Mouse (Mus musculus): ENCODE measurements at regions not wholly inside any gene's neighbourhood (a gene's known extent, or its start where the extent isn't known, plus 50 kb on each side); places are given as distances from the start of the nearest gene placed in this dataset.
A peak's percentile ranks its signal among the peaks of the same experiment; 100 is the strongest.

GRCm38 (mm10) chr5:103343869-103344268 lies 81.1 kb upstream of the Ptpn13 start:
- no peaks in the 10 kb centered on the region for H3K27me3 ChIP-seq (ENCODE audit: control insufficient read depth, insufficient read depth, low read length)
- no peak overlapping the region for H3K27ac ChIP-seq (ENCODE audit: control insufficient read depth, insufficient read depth, low read length)
- no peaks in the 10 kb centered on the region for H3K36me3 ChIP-seq (ENCODE audit: control insufficient read depth, insufficient read depth, low read length)
- TF ChIP-seq POLR2A (IDR thresholded peaks at IDR 0.05; ENCODE audit: control insufficient read depth, extremely low read depth, insufficient read depth, low read length, poor library complexity): no peak
- no peak for TF ChIP-seq CTCF (IDR thresholded peaks at IDR 0.05; ENCODE audit: borderline replicate concordance, control insufficient read depth, extremely low read depth, insufficient read depth, low read length, poor library complexity)
- WGBS: 10% methylated on average over 2 of the region's 2 CpGs
- no peaks in the 10 kb centered on the region for H3K4me1 ChIP-seq (replicated peaks; ENCODE audit: control insufficient read depth, insufficient read depth, low read length)
- no peak for DNase-seq
- no peak overlapping the region for H3K4me3 ChIP-seq (ENCODE audit: control insufficient read depth, insufficient read depth, low read length)

- H3K27ac ChIP-seq (ENCODE audit: control insufficient read depth, insufficient read depth, low read length): no peak overlapping the region
Measured at GRCm38 (mm10) chr5:103341456-103341855, 83.5 kb upstream of the Ptpn13 start.

DNA sequence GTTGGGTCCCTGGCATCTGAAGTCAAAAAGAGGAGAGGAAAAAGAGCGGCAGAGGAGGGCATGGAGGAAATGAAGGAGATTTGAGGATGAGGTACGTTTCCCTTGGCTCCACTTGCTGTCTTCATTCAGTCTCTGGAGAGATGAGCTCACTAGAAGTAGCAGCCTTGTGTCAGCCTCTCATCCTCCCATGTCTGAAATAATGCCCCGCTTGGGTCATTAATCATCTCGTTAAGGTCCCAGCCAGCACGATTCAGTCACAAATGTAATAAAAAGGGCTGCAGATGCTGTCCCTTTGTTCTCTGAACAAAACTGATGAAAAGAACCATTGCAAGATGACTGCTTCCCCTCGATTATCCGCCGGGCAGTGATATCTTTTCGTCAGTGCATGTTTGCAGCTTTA lies 84.4 kb upstream of the Ptpn13 start:
- TF ChIP-seq CTCF (IDR thresholded peaks at IDR 0.05; ENCODE audit: borderline replicate concordance, control insufficient read depth, extremely low read depth, insufficient read depth, low read length, poor library complexity) (no peak), POLR2A (IDR thresholded peaks at IDR 0.05; ENCODE audit: control insufficient read depth, extremely low read depth, insufficient read depth, low read length, poor library complexity) (no peak)
- H3K36me3 ChIP-seq (ENCODE audit: control insufficient read depth, insufficient read depth, low read length): no peaks in the 10 kb centered on the region
- 65% methylated on average over 9 of the region's 9 CpGs for WGBS
- H3K27ac ChIP-seq (ENCODE audit: control insufficient read depth, insufficient read depth, low read length): no peak overlapping the region
- H3K4me1 ChIP-seq (replicated peaks; ENCODE audit: control insufficient read depth, insufficient read depth, low read length): no peaks in the 10 kb centered on the region
- no peak overlapping the region for H3K4me3 ChIP-seq (ENCODE audit: control insufficient read depth, insufficient read depth, low read length)
- DNase-seq: no peak
- H3K27me3 ChIP-seq (ENCODE audit: control insufficient read depth, insufficient read depth, low read length): no peaks in the 10 kb centered on the region

More at GRCm38 (mm10) chr5:103341456-103341855, 83.5 kb upstream of the Ptpn13 start:
- no peaks in the 10 kb centered on the region for H3K36me3 ChIP-seq (ENCODE audit: control insufficient read depth, insufficient read depth, low read length)
- H3K4me1 ChIP-seq (replicated peaks; ENCODE audit: control insufficient read depth, insufficient read depth, low read length): no peaks in the 10 kb centered on the region
- no peak for DNase-seq
- no peaks in the 10 kb centered on the region for H3K27me3 ChIP-seq (ENCODE audit: control insufficient read depth, insufficient read depth, low read length)
- no peak overlapping the region for H3K4me3 ChIP-seq (ENCODE audit: control insufficient read depth, insufficient read depth, low read length)
- TF ChIP-seq CTCF (IDR thresholded peaks at IDR 0.05; ENCODE audit: borderline replicate concordance, control insufficient read depth, extremely low read depth, insufficient read depth, low read length, poor library complexity) (no peak), POLR2A (IDR thresholded peaks at IDR 0.05; ENCODE audit: control insufficient read depth, extremely low read depth, insufficient read depth, low read length, poor library complexity) (no peak)
- 78% methylated on average over 3 of the region's 3 CpGs for WGBS

DNA sequence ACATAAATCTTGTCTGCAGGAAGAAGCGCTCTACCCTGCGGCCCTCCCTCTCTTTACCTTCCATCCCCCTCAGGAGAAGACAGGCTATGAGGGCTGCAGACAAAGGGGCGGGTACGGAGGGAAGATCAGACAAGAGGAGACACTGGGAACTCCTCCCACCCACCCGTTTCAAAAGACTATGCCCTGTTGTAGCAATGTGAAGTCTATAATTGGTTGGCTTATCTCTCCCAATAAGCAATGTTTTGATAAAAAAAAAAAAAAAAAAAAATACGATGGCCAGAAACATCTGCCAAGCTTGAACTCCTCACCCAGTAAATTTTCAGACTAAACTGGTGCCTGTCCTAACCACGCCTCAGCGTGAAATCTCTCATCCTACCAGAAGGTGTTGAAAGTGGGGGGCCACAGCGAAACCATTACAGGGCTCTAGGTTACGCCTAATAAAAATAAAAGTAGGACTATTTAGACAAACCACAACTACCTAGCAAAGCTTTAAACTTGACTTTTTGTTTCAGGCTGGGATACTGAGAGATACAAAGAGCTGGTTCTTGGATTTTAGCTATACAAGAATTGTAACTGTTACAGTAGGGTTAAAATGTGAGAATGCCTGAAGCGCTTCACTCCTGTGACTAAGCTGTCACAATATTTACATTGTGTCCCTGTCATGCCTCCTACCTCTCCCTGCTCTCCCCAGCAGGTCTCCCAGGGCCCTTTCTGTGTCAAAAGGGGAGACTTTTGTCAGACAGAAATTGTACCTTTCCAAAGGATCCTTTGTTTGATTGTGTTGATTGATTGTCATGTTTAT lies 88.1 kb upstream of the Ptpn13 start:
- Histone ChIP-seq H3K4me3 (ENCODE audit: control insufficient read depth, insufficient read depth, low read length) (no peak overlapping the region), H3K27ac (ENCODE audit: control insufficient read depth, insufficient read depth, low read length) (no peak overlapping the region), H3K4me1 (replicated peaks; ENCODE audit: control insufficient read depth, insufficient read depth, low read length) (no peaks in the 10 kb centered on the region), H3K36me3 (ENCODE audit: control insufficient read depth, insufficient read depth, low read length) (no peaks in the 10 kb centered on the region), H3K27me3 (ENCODE audit: control insufficient read depth, insufficient read depth, low read length) (no peaks in the 10 kb centered on the region)
- no peak for DNase-seq
- TF ChIP-seq CTCF (IDR thresholded peaks at IDR 0.05; ENCODE audit: borderline replicate concordance, control insufficient read depth, extremely low read depth, insufficient read depth, low read length, poor library complexity): no peak
- no peak for TF ChIP-seq POLR2A (IDR thresholded peaks at IDR 0.05; ENCODE audit: control insufficient read depth, extremely low read depth, insufficient read depth, low read length, poor library complexity)
- 57% methylated on average over 11 of the region's 11 CpGs for WGBS

DNA sequence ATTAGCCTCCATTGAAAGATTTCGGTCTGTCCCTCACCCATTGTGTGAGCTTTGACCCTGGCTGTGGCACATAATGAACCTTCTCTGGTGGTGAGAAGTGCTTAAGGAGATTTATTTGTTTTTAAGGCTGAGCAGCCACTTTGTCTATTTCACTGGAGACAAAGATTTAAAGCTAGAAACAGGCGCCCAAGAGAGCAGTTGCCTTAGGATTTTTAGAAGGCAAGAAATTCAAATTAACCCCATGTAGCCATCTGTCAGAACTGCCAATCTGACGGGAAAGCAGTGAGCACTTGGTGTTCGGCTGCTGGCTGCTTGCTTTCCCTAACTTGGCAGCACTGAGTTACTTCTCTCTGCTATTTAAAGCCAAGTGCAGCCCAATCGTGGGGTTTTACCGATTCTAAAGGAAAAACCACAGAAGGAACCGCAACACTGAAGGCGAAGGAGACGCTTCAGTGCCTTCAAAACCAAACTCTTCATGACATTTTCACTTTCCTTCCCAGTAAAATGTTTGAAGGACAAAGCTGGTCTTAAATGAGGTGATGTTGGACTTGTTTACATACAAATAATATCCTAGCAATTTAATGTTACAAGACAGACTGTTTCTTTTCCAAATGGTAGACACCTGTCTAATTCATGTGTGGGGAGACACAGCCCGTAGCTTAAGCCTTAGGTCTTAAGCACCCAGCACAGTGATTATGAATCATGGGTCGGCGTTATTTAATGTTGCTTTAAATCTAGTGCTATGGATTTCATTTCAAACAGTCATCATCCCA lies 88.9 kb upstream of the Ptpn13 start:
- Histone ChIP-seq H3K27ac (ENCODE audit: control insufficient read depth, insufficient read depth, low read length) (no peak overlapping the region), H3K4me3 (ENCODE audit: control insufficient read depth, insufficient read depth, low read length) (no peak overlapping the region), H3K36me3 (ENCODE audit: control insufficient read depth, insufficient read depth, low read length) (no peaks in the 10 kb centered on the region), H3K4me1 (replicated peaks; ENCODE audit: control insufficient read depth, insufficient read depth, low read length) (no peaks in the 10 kb centered on the region), H3K27me3 (ENCODE audit: control insufficient read depth, insufficient read depth, low read length) (no peaks in the 10 kb centered on the region)
- DNase-seq: no peak
- TF ChIP-seq CTCF (IDR thresholded peaks at IDR 0.05; ENCODE audit: borderline replicate concordance, control insufficient read depth, extremely low read depth, insufficient read depth, low read length, poor library complexity) (no peak), POLR2A (IDR thresholded peaks at IDR 0.05; ENCODE audit: control insufficient read depth, extremely low read depth, insufficient read depth, low read length, poor library complexity) (no peak)
- WGBS: 15% methylated on average over 12 of the region's 12 CpGs

DNA sequence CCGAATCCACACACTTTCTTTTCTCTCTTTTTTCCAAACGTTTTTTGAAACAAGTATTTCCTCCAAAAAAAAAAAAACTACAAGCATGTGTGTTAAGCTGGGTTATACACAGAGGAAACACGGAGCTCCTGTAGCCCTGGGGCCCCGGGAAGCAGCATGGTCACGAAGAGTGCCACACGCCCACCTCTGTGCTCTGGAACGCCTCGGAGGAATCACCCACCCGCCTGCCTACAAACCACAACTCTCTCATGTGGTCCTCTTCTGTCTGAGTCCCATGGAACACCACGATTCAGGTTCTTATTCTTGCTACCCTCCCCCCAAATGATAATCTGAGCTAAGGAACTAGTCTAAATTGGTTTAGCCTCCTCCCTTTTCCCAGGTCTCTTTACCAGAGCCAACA lies 98.6 kb upstream of the Ptpn13 start:
- 8% methylated on average over 10 of the region's 10 CpGs for WGBS
- no peak for TF ChIP-seq CTCF (IDR thresholded peaks at IDR 0.05; ENCODE audit: borderline replicate concordance, control insufficient read depth, extremely low read depth, insufficient read depth, low read length, poor library complexity)
- no peak for TF ChIP-seq POLR2A (IDR thresholded peaks at IDR 0.05; ENCODE audit: control insufficient read depth, extremely low read depth, insufficient read depth, low read length, poor library complexity)
- no peaks in the 10 kb centered on the region for H3K4me1 ChIP-seq (replicated peaks; ENCODE audit: control insufficient read depth, insufficient read depth, low read length)

More for the DNA sequence above, 98.6 kb upstream of the Ptpn13 start:
- Histone ChIP-seq H3K27me3 (ENCODE audit: control insufficient read depth, insufficient read depth, low read length) (no peaks in the 10 kb centered on the region), H3K36me3 (ENCODE audit: control insufficient read depth, insufficient read depth, low read length) (no peaks in the 10 kb centered on the region), H3K27ac (ENCODE audit: control insufficient read depth, insufficient read depth, low read length) (no peak overlapping the region), H3K4me3 (ENCODE audit: control insufficient read depth, insufficient read depth, low read length) (no peak overlapping the region)
- DNase-seq: peak; percentile 4

Measured in thymus, adult 2 months (tissue).